Mouse (Mus musculus) liver, embryonic 12.5 days (tissue): ENCODE measurements around the gene Gas7. TPM values are rescaled to one million over a fixed set of nuclear protein-coding genes. Genes with fewer than 3 reads are reported as not detected.

Experiments
- ATAC-seq: fragments of 200-750 bp; cut with Nextera tagmentation; 2 replicates; pipeline ENCODE4 v1.8.0; 2017; ENCODE audit warnings: moderate number of reproducible peaks, mild to moderate bottlenecking, moderate library complexity
- H3K27ac ChIP-seq: fragments of 300-500 bp; sonication (generic); 2 replicates; pipeline ENCODE4 v1.5.1; 2016; ENCODE audit warnings: mild to moderate bottlenecking
- H3K27me3 ChIP-seq: fragments of 300-500 bp; sonication (generic); replicated peaks from 2 replicates; pipeline ENCODE4 v1.6.1; 2016; ENCODE audit warnings: mild to moderate bottlenecking, moderate library complexity
- H3K36me3 ChIP-seq: fragments of 300-500 bp; sonication (generic); 2 replicates; pipeline ENCODE4 v1.6.1; 2016; ENCODE audit warnings: mild to moderate bottlenecking, moderate library complexity
- H3K4me1 ChIP-seq: fragments of 300-500 bp; sonication (generic); 2 replicates; pipeline ENCODE4 v1.6.1; 2016
- H3K4me2 ChIP-seq: fragments of 300-500 bp; sonication (generic); 2 replicates; pipeline ENCODE4 v1.6.1; 2016; ENCODE audit warnings: mild to moderate bottlenecking, moderate library complexity
- H3K4me3 ChIP-seq: fragments of 300-500 bp; sonication (generic); 2 replicates; pipeline ENCODE4 v1.5.1; 2016; ENCODE audit warnings: mild to moderate bottlenecking, moderate library complexity
- H3K9ac ChIP-seq: fragments of 300-500 bp; sonication (generic); 2 replicates; pipeline ENCODE4 v1.6.1; 2016; ENCODE audit warnings: mild to moderate bottlenecking, moderate library complexity
- H3K9me3 ChIP-seq: fragments of 300-500 bp; sonication (generic); replicated peaks from 2 replicates; pipeline ENCODE4 v1.6.1; 2016; ENCODE audit warnings: mild to moderate bottlenecking, moderate library complexity
- WGBS: fragments of 180-500 bp; shearing (Covaris S2); methylation state at CpG from one replicate; pipeline ENCODE4 v1.1.7; 2016; ENCODE audit not compliant: insufficient replicate concordance; 5-methylcytosine and 5-hydroxymethylcytosine counted together
- polyA plus RNA-seq: library from polyadenylated mRNA; unstranded; fragments of >200 nt; fragmentation: Nextera tagmentation; extraction: Ambion mirVana; gene quantifications from 2 replicates; pipeline ENCODE4 v1.2.1, GENCODE M21; 2016

The Gas7 gene
- polyA plus RNA-seq, 1 experiment from 2014 or later = 1.8 TPM

DNA sequence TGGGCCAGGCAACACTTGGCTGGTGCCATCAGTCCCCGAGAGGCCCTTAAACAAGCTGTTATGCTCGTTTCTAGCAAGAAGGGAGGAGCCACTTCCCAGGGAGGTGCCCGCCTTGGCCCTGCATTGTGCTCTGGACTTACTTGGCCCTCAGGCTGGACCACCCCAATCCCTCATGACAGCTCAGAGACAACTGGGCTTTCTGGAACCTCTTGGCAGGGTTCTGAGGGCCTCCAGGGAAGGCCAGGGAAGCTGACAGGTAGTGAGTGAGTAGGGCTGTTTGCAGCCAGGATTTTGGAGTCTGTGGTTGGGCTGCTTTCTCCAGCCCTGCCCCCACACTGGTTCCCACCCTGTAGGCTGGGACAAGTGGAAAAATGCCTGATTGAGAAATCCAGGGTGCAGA, 68.6 kb downstream of the Gas7 start:
- no peak overlapping the region for H3K4me2 ChIP-seq
- no peak overlapping the region for H3K9ac ChIP-seq
- H3K36me3 ChIP-seq = no peaks in the 10 kb centered on the region
- H3K9me3 ChIP-seq = no peaks in the 10 kb centered on the region
- H3K27me3 ChIP-seq = no peaks in the 10 kb centered on the region
- ATAC-seq = no peak
- WGBS = 33% methylated on average over 3 of the region's 3 CpGs
- H3K4me3 ChIP-seq = no peak overlapping the region
- H3K4me1 ChIP-seq = peaks cover 23% of the 10 kb centered on the region
- H3K27ac ChIP-seq = no peak overlapping the region

DNA sequence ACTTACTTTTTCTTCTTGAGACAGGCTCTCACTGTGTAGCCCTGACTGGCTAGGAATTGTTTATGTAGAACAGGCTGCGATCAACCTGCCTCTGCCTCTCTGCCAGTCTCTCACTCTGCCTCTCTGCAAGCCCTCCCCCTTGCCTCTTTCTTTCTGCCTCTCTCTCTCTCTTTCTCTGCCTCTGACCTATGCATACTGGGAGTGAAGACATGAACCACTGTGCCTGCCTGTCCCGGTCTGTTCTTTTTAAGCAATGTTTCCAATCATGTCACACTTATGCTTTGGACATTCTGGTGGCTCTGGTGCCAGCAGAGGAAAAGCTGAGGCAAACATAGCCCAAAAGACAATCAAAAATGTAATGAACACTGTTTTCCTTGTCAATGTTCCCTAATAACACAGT, 69.5 kb downstream of the Gas7 start:
- no peak overlapping the region for H3K4me3 ChIP-seq
- H3K27ac ChIP-seq = no peak overlapping the region
- H3K36me3 ChIP-seq = no peaks in the 10 kb centered on the region
- H3K9me3 ChIP-seq = no peaks in the 10 kb centered on the region
- ATAC-seq = no peak
- no peak overlapping the region for H3K4me2 ChIP-seq
- WGBS = 39% methylated on average over 2 of the region's 2 CpGs
- H3K27me3 ChIP-seq = no peaks in the 10 kb centered on the region
- H3K4me1 ChIP-seq = peaks cover 23% of the 10 kb centered on the region
- H3K9ac ChIP-seq = no peak overlapping the region

DNA sequence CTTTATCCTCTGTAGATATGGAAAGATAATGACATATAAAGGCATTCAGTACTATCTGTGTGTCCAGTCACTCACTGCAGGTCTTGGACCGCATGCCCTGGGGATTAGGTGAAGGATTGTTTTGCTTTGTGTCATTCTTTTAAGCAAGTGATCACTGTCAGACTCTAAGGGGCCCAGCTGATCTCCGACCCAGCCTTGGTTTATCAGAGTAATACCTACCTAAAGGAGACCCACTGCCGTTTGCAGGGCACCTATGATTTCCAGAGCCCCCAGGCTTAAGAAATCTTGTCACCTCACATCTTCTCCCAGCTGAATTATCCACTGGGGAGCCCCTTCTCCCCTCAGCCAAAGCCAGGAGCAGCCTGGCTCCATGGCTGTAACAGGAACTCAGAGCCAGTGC, 70.6 kb downstream of the Gas7 start:
- H3K9me3 ChIP-seq = no peaks in the 10 kb centered on the region
- no peaks in the 10 kb centered on the region for H3K36me3 ChIP-seq
- H3K9ac ChIP-seq = no peak overlapping the region
- peaks cover 33% of the 10 kb centered on the region for H3K4me1 ChIP-seq
- WGBS = 43% methylated on average over 3 of the region's 3 CpGs
- no peak overlapping the region for H3K27ac ChIP-seq
- no peak overlapping the region for H3K4me2 ChIP-seq
- no peaks in the 10 kb centered on the region for H3K27me3 ChIP-seq
- no peak for ATAC-seq
- no peak overlapping the region for H3K4me3 ChIP-seq

DNA sequence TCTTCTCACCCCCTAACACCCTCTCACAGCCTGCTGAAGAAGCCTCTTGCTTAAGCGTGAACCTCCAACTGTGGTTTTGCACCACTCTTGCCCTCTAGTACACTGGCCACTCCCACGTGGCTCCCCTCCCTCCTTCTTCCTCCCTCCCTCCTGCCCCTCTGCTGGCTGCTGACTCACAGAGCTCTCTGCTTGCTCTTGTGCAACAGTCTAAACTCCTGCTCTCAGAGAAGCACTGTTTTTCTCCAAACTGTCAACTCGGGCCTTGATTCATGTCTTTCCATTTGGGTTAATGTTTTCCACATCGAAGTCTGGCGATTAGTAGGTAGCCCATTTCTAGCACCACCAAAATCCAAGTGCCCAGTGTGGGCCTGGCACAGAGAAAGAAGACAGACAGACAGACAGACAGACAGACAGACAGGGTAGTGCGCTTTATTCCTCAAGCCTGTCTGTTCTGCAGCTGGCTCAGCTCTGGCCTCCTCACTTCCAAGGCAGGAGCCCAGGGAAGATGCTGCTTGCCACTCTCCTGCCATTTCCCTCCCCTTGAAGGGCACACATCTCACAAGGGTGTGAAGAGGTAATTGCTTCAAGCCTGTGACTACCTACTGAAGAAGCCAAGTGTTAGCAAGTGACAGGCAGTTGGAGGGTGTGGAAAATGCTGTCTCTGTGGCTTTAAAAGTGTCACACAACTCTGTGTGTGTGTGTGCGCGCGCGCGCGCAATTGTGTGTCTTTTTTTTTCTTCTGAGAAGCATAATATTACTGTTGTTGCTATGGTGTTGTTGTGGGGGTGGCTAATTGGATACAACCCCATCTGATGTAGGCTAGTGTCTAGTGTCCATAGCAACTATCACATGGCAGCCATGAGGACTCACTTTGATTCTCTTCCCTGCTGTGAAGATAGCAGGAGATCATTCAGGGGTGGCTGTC, 71.6 kb downstream of the Gas7 start:
- H3K9me3 ChIP-seq = no peaks in the 10 kb centered on the region
- H3K4me1 ChIP-seq = peaks cover 33% of the 10 kb centered on the region
- peak; percentile 74 for ATAC-seq
- H3K36me3 ChIP-seq = no peaks in the 10 kb centered on the region
- H3K27ac ChIP-seq = peak overlapping the region; percentile 46
- WGBS = 53% methylated on average over 12 of the region's 12 CpGs
- no peak overlapping the region for H3K4me2 ChIP-seq
- H3K27me3 ChIP-seq = no peaks in the 10 kb centered on the region
- no peak overlapping the region for H3K9ac ChIP-seq
- H3K4me3 ChIP-seq = no peak overlapping the region

DNA sequence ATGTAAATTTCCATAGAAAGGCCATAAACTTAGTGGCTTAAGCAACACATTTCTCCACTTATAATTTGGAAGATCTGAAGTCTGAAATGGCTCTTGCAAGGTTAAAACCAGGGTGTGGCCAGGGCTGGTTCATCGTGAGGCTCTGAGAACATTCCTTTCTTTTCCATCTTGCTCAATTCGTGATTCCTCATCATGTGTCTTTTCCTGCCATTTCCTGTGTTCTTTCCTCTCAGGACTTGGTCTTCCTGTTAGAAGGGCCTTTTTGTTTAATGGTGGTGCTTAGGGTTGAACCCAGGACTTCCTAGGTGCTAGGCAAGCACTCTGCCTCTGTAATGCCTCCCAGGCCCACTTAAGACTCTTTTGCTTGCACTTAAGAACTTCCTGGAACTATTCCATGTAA, 76.0 kb downstream of the Gas7 start:
- Histone ChIP-seq H3K9me3 (no peaks in the 10 kb centered on the region), H3K4me2 (no peak overlapping the region), H3K4me3 (no peak overlapping the region), H3K27me3 (no peaks in the 10 kb centered on the region), H3K4me1 (peaks cover 24% of the 10 kb centered on the region), H3K36me3 (no peaks in the 10 kb centered on the region), H3K27ac (no peak overlapping the region), H3K9ac (no peak overlapping the region)
- ATAC-seq = no peak
- WGBS = 67% methylated on average over 2 of the region's 2 CpGs

DNA sequence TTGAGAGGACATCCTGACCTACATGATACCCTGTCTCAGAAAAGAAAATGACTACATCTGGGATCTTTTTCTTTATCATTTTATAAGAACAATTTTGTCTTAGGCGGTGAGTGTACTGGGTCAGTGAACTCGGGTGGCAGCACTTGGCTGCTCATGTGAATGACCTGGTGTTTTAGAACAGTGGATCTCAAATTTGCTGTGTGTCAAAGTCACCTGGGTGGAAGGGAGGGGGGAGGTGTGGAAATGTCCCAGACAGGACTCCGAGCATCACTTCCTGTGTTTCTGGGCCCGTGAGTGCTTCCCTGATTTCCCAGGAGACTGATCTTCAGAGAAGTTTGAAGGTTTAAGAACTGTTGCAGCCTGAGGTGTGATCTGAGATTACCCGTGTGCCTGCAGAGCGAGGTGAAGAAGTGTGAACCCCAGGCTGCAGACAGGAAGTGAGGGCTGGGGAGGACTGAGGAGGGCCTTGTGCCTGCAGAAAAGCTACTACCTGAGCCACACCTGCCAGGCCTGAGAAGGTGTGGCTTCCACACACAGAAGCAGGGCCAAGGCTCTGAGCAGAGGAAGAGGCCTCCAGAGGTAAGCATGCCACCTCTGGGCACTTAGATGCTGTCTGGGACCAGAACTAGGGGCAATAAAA, 76.8 kb downstream of the Gas7 start:
- ATAC-seq = no peak
- Histone ChIP-seq H3K9ac (no peak overlapping the region), H3K36me3 (no peaks in the 10 kb centered on the region), H3K27me3 (no peaks in the 10 kb centered on the region), H3K27ac (no peak overlapping the region), H3K4me2 (no peak overlapping the region), H3K9me3 (no peaks in the 10 kb centered on the region), H3K4me1 (peaks cover 17% of the 10 kb centered on the region), H3K4me3 (no peak overlapping the region)
- 48% methylated on average over 6 of the region's 6 CpGs for WGBS

DNA sequence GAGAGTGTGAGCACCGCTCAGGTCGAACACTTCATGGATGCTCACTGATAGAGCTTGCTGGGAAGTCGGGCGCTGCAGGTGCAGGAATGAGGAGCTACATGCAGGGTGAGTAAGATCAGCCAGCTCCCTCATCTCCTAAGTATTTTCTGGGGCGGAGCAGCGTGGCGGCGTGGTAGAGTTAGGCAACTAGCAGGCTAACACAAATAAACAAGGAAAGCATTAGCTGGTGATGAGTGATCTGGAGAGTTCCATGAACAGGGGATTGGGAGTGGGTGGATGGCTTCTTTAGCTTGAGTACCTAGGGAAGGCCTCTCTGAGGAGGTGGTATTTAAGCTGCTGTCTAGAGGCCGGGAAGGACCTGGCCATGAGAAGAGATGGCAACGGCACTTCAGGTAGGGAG, 77.5 kb downstream of the Gas7 start:
- H3K4me3 ChIP-seq = no peak overlapping the region
- H3K27ac ChIP-seq = no peak overlapping the region
- ATAC-seq = no peak
- peaks cover 10% of the 10 kb centered on the region for H3K4me1 ChIP-seq
- 76% methylated on average over 10 of the region's 10 CpGs for WGBS
- H3K36me3 ChIP-seq = no peaks in the 10 kb centered on the region
- H3K27me3 ChIP-seq = no peaks in the 10 kb centered on the region
- no peaks in the 10 kb centered on the region for H3K9me3 ChIP-seq
- no peak overlapping the region for H3K4me2 ChIP-seq
- H3K9ac ChIP-seq = no peak overlapping the region

DNA sequence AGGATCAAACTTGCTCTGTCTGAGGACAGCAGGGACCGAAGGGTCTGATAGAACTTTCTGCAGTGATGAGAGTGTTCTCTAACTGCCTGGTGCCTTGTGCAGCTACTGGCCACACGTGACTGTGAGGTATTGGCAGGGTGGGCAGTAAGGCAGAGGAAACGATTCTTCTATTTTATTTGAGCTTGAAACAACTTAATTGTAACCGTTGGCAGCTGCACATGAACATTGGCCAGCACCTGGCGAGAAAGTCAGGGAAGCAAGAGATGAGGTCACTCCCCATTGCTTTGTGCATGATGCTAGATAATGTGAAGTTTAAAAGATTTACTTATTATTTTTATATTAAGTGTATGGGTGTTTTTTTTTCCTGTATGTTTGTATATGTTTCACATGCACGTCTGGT, 77.9 kb downstream of the Gas7 start:
- peaks cover 10% of the 10 kb centered on the region for H3K4me1 ChIP-seq
- H3K9ac ChIP-seq = no peak overlapping the region
- H3K36me3 ChIP-seq = no peaks in the 10 kb centered on the region
- H3K4me2 ChIP-seq = no peak overlapping the region
- no peak overlapping the region for H3K4me3 ChIP-seq
- ATAC-seq = no peak
- 73% methylated on average over 6 of the region's 6 CpGs for WGBS
- H3K27ac ChIP-seq = no peak overlapping the region
- no peaks in the 10 kb centered on the region for H3K27me3 ChIP-seq
- H3K9me3 ChIP-seq = no peaks in the 10 kb centered on the region

DNA sequence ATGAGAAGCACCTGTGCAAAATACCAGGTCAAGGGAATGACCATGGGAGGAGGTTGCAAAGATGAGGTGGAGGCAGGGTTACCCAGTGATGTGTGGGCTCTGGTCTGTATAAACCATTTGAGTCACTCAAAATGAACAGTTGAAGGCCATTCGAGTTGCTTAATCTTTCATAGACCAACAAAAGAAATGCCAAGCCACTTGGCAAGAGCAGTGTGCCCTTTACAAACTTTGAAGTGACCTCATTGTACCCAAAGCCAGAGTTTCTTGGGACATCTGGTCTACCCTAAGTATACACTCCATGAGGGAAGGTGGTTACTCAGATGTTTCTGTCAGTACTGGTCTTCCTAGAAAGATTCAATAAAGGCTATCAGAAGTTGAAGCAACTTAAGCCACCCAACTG, 80.5 kb downstream of the Gas7 start:
- Histone ChIP-seq H3K9ac (no peak overlapping the region), H3K4me3 (no peak overlapping the region), H3K4me2 (no peak overlapping the region), H3K36me3 (no peaks in the 10 kb centered on the region), H3K27me3 (no peaks in the 10 kb centered on the region), H3K27ac (no peak overlapping the region), H3K9me3 (no peaks in the 10 kb centered on the region), H3K4me1 (0 out of 2 replicates have a peak, but pooled peaks cover 1% of the 10 kb centered on the region)
- 44% methylated on average over 1 of the region's 1 CpGs for WGBS
- ATAC-seq = no peak

DNA sequence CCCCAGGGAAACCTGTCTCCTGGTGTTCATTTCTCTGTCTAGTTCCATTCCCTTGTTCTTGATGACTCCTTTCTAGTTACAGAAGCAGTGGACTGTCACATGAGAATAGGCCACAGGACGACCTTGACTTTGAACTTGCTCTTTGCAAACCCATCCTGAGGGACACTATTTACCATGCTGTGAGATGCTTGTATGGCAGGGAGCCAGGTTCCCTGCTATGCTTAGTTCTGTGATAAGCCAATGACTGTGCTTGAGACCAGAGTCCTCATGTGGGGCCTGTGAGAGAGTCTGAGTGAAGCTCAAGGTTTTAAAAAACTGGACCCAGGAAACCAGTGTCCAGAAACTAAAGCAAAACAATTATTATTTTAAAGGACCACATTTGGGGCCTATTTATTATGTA, 81.2 kb downstream of the Gas7 start:
- no peak overlapping the region for H3K4me3 ChIP-seq
- H3K36me3 ChIP-seq = no peaks in the 10 kb centered on the region
- H3K4me2 ChIP-seq = no peak overlapping the region
- H3K9me3 ChIP-seq = no peaks in the 10 kb centered on the region
- H3K4me1 ChIP-seq = no peaks in the 10 kb centered on the region
- no peak for ATAC-seq
- no peaks in the 10 kb centered on the region for H3K27me3 ChIP-seq
- H3K9ac ChIP-seq = no peak overlapping the region
- no peak overlapping the region for H3K27ac ChIP-seq
- 39% methylated on average over 1 of the region's 1 CpGs for WGBS

DNA sequence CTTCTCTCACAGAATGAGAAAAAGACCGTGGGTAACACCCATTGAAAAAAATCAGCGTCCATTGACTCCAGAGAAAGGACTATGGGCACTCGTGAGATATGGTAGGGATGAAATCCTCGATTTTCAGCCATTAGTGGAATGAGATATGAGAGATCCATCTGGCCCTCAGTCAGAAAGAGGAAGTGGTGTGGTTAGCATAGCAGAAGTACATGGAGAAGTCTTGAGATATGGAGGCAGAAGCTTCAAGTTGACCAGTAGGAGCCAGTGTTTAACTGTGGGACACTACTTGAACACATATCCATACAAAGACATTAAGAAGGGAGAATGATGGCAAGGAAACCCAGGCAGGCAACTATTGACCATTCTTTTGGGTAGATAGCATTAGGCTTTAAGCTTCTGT, 82.1 kb downstream of the Gas7 start:
- Histone ChIP-seq H3K9me3 (no peaks in the 10 kb centered on the region), H3K4me1 (no peaks in the 10 kb centered on the region), H3K4me3 (no peak overlapping the region), H3K36me3 (no peaks in the 10 kb centered on the region), H3K4me2 (no peak overlapping the region), H3K27me3 (no peaks in the 10 kb centered on the region), H3K9ac (no peak overlapping the region), H3K27ac (no peak overlapping the region)
- ATAC-seq = no peak
- 51% methylated on average over 4 of the region's 4 CpGs for WGBS

DNA sequence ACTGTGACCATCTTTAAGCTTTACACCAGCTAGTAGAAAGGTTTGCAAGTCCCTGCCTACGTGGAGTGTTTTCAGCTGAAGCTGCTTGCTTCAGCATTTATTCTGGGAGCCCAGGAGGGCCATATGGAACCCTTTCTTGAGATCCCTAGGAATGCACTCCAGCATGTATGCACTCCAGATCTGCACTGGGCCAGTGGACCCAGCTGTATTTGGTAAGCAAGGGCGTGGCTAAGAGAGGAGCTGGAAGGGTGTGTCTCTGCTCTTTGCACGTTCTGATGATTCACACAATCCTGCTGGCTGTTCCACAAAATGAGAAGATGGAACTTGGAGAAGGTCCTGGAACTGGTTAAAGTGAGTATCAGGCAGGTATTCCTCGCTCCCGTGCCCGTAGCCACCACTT, 83.3 kb downstream of the Gas7 start:
- no peak overlapping the region for H3K4me3 ChIP-seq
- H3K9me3 ChIP-seq = no peaks in the 10 kb centered on the region
- ATAC-seq = no peak
- no peaks in the 10 kb centered on the region for H3K4me1 ChIP-seq
- no peaks in the 10 kb centered on the region for H3K36me3 ChIP-seq
- H3K4me2 ChIP-seq = no peak overlapping the region
- 59% methylated on average over 6 of the region's 6 CpGs for WGBS
- no peaks in the 10 kb centered on the region for H3K27me3 ChIP-seq
- no peak overlapping the region for H3K9ac ChIP-seq
- no peak overlapping the region for H3K27ac ChIP-seq
